Mouse (Mus musculus) midbrain, embryonic 12.5 days (tissue): ENCODE results near the gene Ptdss2. TPM values are rescaled to one million over a fixed set of nuclear protein-coding genes. Genes with fewer than 3 reads are reported as not detected.

Experiments used
- ATAC-seq: fragments of 200-750 bp; cut with Nextera tagmentation; 2 replicates; pipeline ENCODE4 v1.8.0; 2017; ENCODE audit warnings: low read depth, moderate TSS enrichment, moderate library complexity; ENCODE audit not compliant: low FRiP score
- H3K27ac ChIP-seq: fragments of 300-500 bp; sonication (generic); replicated peaks from 2 replicates; pipeline ENCODE4 v1.5.1; 2016; ENCODE audit warnings: mild to moderate bottlenecking
- H3K27me3 ChIP-seq: fragments of 300-500 bp; sonication (generic); 2 replicates; pipeline ENCODE4 v1.6.1; 2016; ENCODE audit warnings: mild to moderate bottlenecking
- H3K36me3 ChIP-seq: fragments of 300-500 bp; sonication (generic); 2 replicates; pipeline ENCODE4 v1.6.1; 2016
- H3K4me1 ChIP-seq: fragments of 300-500 bp; sonication (generic); 2 replicates; pipeline ENCODE4 v1.6.1; 2016
- H3K4me2 ChIP-seq: fragments of 300-500 bp; sonication (generic); replicated peaks from 2 replicates; pipeline ENCODE4 v1.6.1; 2016; ENCODE audit warnings: mild to moderate bottlenecking, moderate library complexity
- H3K4me3 ChIP-seq: fragments of 300-500 bp; sonication (generic); 2 replicates; pipeline ENCODE4 v1.5.1; 2016; ENCODE audit warnings: mild to moderate bottlenecking
- H3K9ac ChIP-seq: fragments of 300-500 bp; sonication (generic); replicated peaks from 2 replicates; pipeline ENCODE4 v1.6.1; 2016; ENCODE audit warnings: mild to moderate bottlenecking, moderate library complexity
- H3K9me3 ChIP-seq: fragments of 300-500 bp; sonication (generic); 2 replicates; pipeline ENCODE4 v1.6.1; 2016; ENCODE audit warnings: mild to moderate bottlenecking
- WGBS: fragments of 180-500 bp; shearing (Covaris S2); methylation state at CpG from one replicate; pipeline ENCODE4 v1.1.7; 2016; 5-methylcytosine and 5-hydroxymethylcytosine counted together
- polyA plus RNA-seq: library from polyadenylated mRNA; unstranded; fragments of >200 nt; fragmentation: Nextera tagmentation; extraction: Ambion mirVana; gene quantifications from 2 replicates; pipeline ENCODE4 v1.2.1, GENCODE M21; 2016

The Ptdss2 gene
- polyA plus RNA-seq, 1 experiment from 2014 or later = 67.5 TPM

- Histone ChIP-seq H3K36me3 (no peaks in the 10 kb centered on the region), H3K27ac (no peak overlapping the region), H3K4me3 (no peak overlapping the region), H3K4me1 (no peaks in the 10 kb centered on the region), H3K9me3 (no peaks in the 10 kb centered on the region), H3K27me3 (no peaks in the 10 kb centered on the region), H3K9ac (no peak overlapping the region), H3K4me2 (no peak overlapping the region)
- WGBS = 92% methylated on average over 5 of the region's 5 CpGs
- no peak for ATAC-seq
Measured at GRCm38 (mm10) chr7:141205504-141205903, 83.3 kb downstream of the Ptdss2 start.

GRCm38 (mm10) chr7:141206182-141206937 lies 84.2 kb downstream of the Ptdss2 start:
- Histone ChIP-seq H3K9me3 (no peaks in the 10 kb centered on the region), H3K4me3 (no peak overlapping the region), H3K27ac (no peak overlapping the region), H3K4me2 (no peak overlapping the region), H3K27me3 (no peaks in the 10 kb centered on the region), H3K9ac (no peak overlapping the region), H3K4me1 (no peaks in the 10 kb centered on the region), H3K36me3 (no peaks in the 10 kb centered on the region)
- ATAC-seq = no peak
- 93% methylated on average over 18 of the region's 18 CpGs for WGBS

Other genes with a start within 250 kb of the Ptdss2 start
- 279 and 300 TPM in 2 replicates for gene Psmd13, start 240.4 kb upstream of the Ptdss2 start, polyA plus RNA-seq
- gene Sirt3, start 240.1 kb upstream of the Ptdss2 start, polyA plus RNA-seq = 27.4 and 28.9 TPM in 2 replicates
- not detected in 2 replicates for gene Cox8b, start 221.9 kb upstream of the Ptdss2 start, polyA plus RNA-seq
- gene Nlrp6, start 201.5 kb upstream of the Ptdss2 start, polyA plus RNA-seq = 0.08 and 0.18 TPM in 2 replicates
- gene Pgghg, start 181.0 kb upstream of the Ptdss2 start, polyA plus RNA-seq = 13.1 and 14.9 TPM in 2 replicates
- 0.93 and 0.94 TPM in 2 replicates for gene Ifitm5, start 172.1 kb upstream of the Ptdss2 start, polyA plus RNA-seq
- gene Gm45717, start 166.4 kb upstream of the Ptdss2 start, polyA plus RNA-seq = not detected in 2 replicates
- gene Ifitm2, start 166.4 kb upstream of the Ptdss2 start, polyA plus RNA-seq = 175 and 198 TPM in 2 replicates
- gene Ifitm1, start 155.2 kb upstream of the Ptdss2 start, polyA plus RNA-seq = 7.8 and 10.3 TPM in 2 replicates
- 16.2 and 17.9 TPM in 2 replicates for gene Ifitm3, start 111.6 kb upstream of the Ptdss2 start, polyA plus RNA-seq
- gene Ifitm6, start 104.5 kb upstream of the Ptdss2 start, polyA plus RNA-seq = 0.29 TPM in 1 of 2 replicates, not detected in the other
- gene Gm17387, start 93.3 kb upstream of the Ptdss2 start, polyA plus RNA-seq = not detected in 2 replicates
- gene B4galnt4, start 61.3 kb upstream of the Ptdss2 start, polyA plus RNA-seq = 41.9 and 45.3 TPM in 2 replicates
- gene Pkp3, start 44.2 kb upstream of the Ptdss2 start, polyA plus RNA-seq = 1.6 and 1.8 TPM in 2 replicates
- gene Sigirr, start 21.8 kb upstream of the Ptdss2 start, polyA plus RNA-seq = 1.6 and 1.7 TPM in 2 replicates
- not detected in 2 replicates for gene Ano9, start 4.6 kb upstream of the Ptdss2 start, polyA plus RNA-seq
- 47.4 and 54.9 TPM in 2 replicates for gene Rnh1, start 50.5 kb downstream of the Ptdss2 start, polyA plus RNA-seq
- 93.4 and 96.4 TPM in 2 replicates for gene Hras, start 71.6 kb downstream of the Ptdss2 start, polyA plus RNA-seq
- gene Lrrc56, start 71.8 kb downstream of the Ptdss2 start, polyA plus RNA-seq = 13.1 and 14.4 TPM in 2 replicates
- 3.7 and 3.8 TPM in 2 replicates for gene Lmntd2, start 91.7 kb downstream of the Ptdss2 start, polyA plus RNA-seq
- 40.1 and 40.6 TPM in 2 replicates for gene Rassf7, start 93.5 kb downstream of the Ptdss2 start, polyA plus RNA-seq
- gene Phrf1, start 106.4 kb downstream of the Ptdss2 start, polyA plus RNA-seq = 107 and 112 TPM in 2 replicates
- 0.81 and 0.84 TPM in 2 replicates for gene Irf7, start 144.1 kb downstream of the Ptdss2 start, polyA plus RNA-seq
- not detected in 2 replicates for gene Cdhr5, start 154.4 kb downstream of the Ptdss2 start, polyA plus RNA-seq
- gene Sct, start 156.8 kb downstream of the Ptdss2 start, polyA plus RNA-seq = 0.64 and 1.3 TPM in 2 replicates
- gene Drd4, start 169.6 kb downstream of the Ptdss2 start, polyA plus RNA-seq = 0.39 and 0.68 TPM in 2 replicates
- 85.9 and 88.3 TPM in 2 replicates for gene Deaf1, start 205.3 kb downstream of the Ptdss2 start, polyA plus RNA-seq
- 64.9 and 68.9 TPM in 2 replicates for gene Tmem80, start 205.4 kb downstream of the Ptdss2 start, polyA plus RNA-seq
- 0.86 and 1.4 TPM in 2 replicates for gene Eps8l2, start 216.5 kb downstream of the Ptdss2 start, polyA plus RNA-seq